17 mouse cellular contexts compared by ENCODE assay signal in genomic region chr14:121659061-121659824, GRCm38 (mm10).
DNase-seq lines count a peak whose midpoint lies in the region; ATAC-seq and TF ChIP-seq lines count a peak whose summit lies in the region.
"Had no signal": no experiment of that assay in that cellular context is flagged by ENCODE, and none has a peak within 500 bp of the region (broad histone marks: within the 10 kb centered on the region; RNA-seq: fewer than 3 reads in every experiment).

No protein-coding gene starts in this region.

- peaks cover 47% of the 10 kb centered on the region for H3K4me1 ChIP-seq in lung, embryonic 16.5 days (replicated peaks; ENCODE audit: control insufficient read depth, insufficient read depth, low read length)
- peaks cover 6% of the 10 kb centered on the region; the same call in 1 of the 2 replicates for H3K4me1 ChIP-seq in stomach, postnatal 0 days (replicated peaks; ENCODE audit: control insufficient read depth, insufficient read depth)
- H3K4me1 ChIP-seq: forebrain, embryonic 15.5 days had no signal

- TF ChIP-seq EP300 in stomach, postnatal 0 days (optimal IDR thresholded peaks at IDR 0.05): no peak

- 0 out of 2 replicates have a peak overlapping the region, but pooled peaks have one; percentile 14 for H3K9ac ChIP-seq in lung, embryonic 16.5 days (ENCODE audit: low read length)
- H3K9ac ChIP-seq in stomach, postnatal 0 days (ENCODE audit: low read length): no peak overlapping the region
- H3K9ac ChIP-seq: forebrain, embryonic 15.5 days; liver, embryonic 14.5 days had no signal

- H3K27me3 ChIP-seq in lung, embryonic 16.5 days (ENCODE audit: control insufficient read depth, insufficient read depth, low read depth, low read length): no peaks in the 10 kb centered on the region
- no peaks in the 10 kb centered on the region for H3K27me3 ChIP-seq in stomach, postnatal 0 days (ENCODE audit: control insufficient read depth, insufficient read depth, low read length)
- H3K27me3 ChIP-seq: forebrain, embryonic 15.5 days had no signal

- no peak for DNase-seq in gastrocnemius, adult 2 months
- DNase-seq in gastrocnemius, postnatal 25 days: no peak
- DNase-seq in kidney, adult 9 months: peak; percentile 37
- DNase-seq in kidney, postnatal 10 days: no peak
- no peak for DNase-seq in lung, postnatal 25 days (ENCODE audit: low spot score)
- DNase-seq in kidney, postnatal 4 days: peak; percentile 34 to 57
- no peak for DNase-seq in stomach, postnatal 0 days (ENCODE audit: low spot score)
- DNase-seq: adrenal gland, postnatal 36 days; cerebellum, adult 8-10 months; gastrocnemius, postnatal 36 days had no signal

- TF ChIP-seq CTCF in gastrocnemius, adult 2 months (IDR thresholded peaks at IDR 0.05): no peak
- no peak for TF ChIP-seq CTCF in stomach, postnatal 0 days (IDR thresholded peaks at IDR 0.05; ENCODE audit: low read depth)

- intact Hi-C loops in gastrocnemius, adult 2 months (cut with DNase I): no loop called here

- peaks cover 4% of the 10 kb centered on the region; the same call in 1 of the 2 replicates for H3K9me3 ChIP-seq in lung, embryonic 16.5 days (ENCODE audit: control insufficient read depth, low read length)
- H3K9me3 ChIP-seq in stomach, postnatal 0 days (ENCODE audit: control insufficient read depth, low read length): no peaks in the 10 kb centered on the region
- H3K9me3 ChIP-seq: forebrain, embryonic 15.5 days had no signal

- no peak overlapping the region for H3K4me3 ChIP-seq in gastrocnemius, adult 2 months
- no peak overlapping the region for H3K4me3 ChIP-seq in lung, embryonic 16.5 days (ENCODE audit: low read length)
- no peak overlapping the region for H3K4me3 ChIP-seq in stomach, postnatal 0 days (ENCODE audit: low read depth, low read length)
- H3K4me3 ChIP-seq: forebrain, embryonic 15.5 days had no signal

- peak; percentile 23; the same call in 1 of the 2 replicates for ATAC-seq in lung, embryonic 16.5 days (ENCODE audit: low read depth)
- ATAC-seq in stomach, postnatal 0 days (ENCODE audit: low FRiP score, low TSS enrichment): no peak
- ATAC-seq: forebrain, embryonic 15.5 days; hindbrain, postnatal 0 days had no signal

- peaks cover 6% of the 10 kb centered on the region; the same call in 1 of the 2 replicates for H3K36me3 ChIP-seq in lung, embryonic 16.5 days (ENCODE audit: control insufficient read depth, insufficient read depth, low read length)
- H3K36me3 ChIP-seq in stomach, postnatal 0 days (ENCODE audit: control insufficient read depth, insufficient read depth, low read length): peaks cover 8% of the 10 kb centered on the region
- H3K36me3 ChIP-seq: forebrain, embryonic 15.5 days had no signal

- 43% methylated on average over 12 of the region's 12 CpGs for WGBS in lung, embryonic 16.5 days
- WGBS in stomach, postnatal 0 days: 70% methylated on average over 12 of the region's 12 CpGs

- no peak overlapping the region for H3K4me2 ChIP-seq in lung, embryonic 16.5 days (ENCODE audit: low read depth, low read length)
- H3K4me2 ChIP-seq in stomach, postnatal 0 days (replicated peaks; ENCODE audit: low read depth): no peak overlapping the region
- H3K4me2 ChIP-seq: forebrain, embryonic 15.5 days; heart, embryonic 11.5 days; midbrain, embryonic 11.5 days had no signal

- peak overlapping the region; percentile 61 for H3K27ac ChIP-seq in gastrocnemius, adult 2 months
- H3K27ac ChIP-seq in lung, embryonic 16.5 days (ENCODE audit: low read length): peak overlapping the region; percentile 60
- H3K27ac ChIP-seq in stomach, postnatal 0 days (replicated peaks): no peak overlapping the region
- H3K27ac ChIP-seq: forebrain, embryonic 15.5 days; hindbrain, postnatal 0 days; liver, embryonic 14.5 days; macrophage had no signal

Comparison
In these comparisons a context has a peak if more than half of its experiments do, and no peak if none do; other contexts are left out.
1. DNase-seq: peak in kidney, adult 9 months (single experiment) and kidney, postnatal 4 days (2 of 2); none in gastrocnemius, adult 2 months (single experiment), gastrocnemius, postnatal 25 days (single experiment), kidney, postnatal 10 days (single experiment), lung, postnatal 25 days (single experiment) and stomach, postnatal 0 days (single experiment).